Mouse (Mus musculus) erythroblast, embryonic 14.5 days (primary cell): Measurements from ENCODE around the gene Rpp25l.
"Not testable (repeated sequence)": the region's sequence is repeated elsewhere in the genome, so short reads cannot be mapped to it uniquely, and the experiment has no call there.

Experiments
- GATA1 ChIP-seq: IDR thresholded peaks from 2 replicates; pipeline ENCODE4 v1.6.1; 2012; ENCODE audit warnings: low read length, inconsistent platforms, mixed read lengths
- TAL1 ChIP-seq: IDR thresholded peaks from 3 replicates; pipeline ENCODE4 v1.6.1; 2012; ENCODE audit warnings: low read length, inconsistent platforms, mixed read lengths

- TF ChIP-seq GATA1, TAL1: not testable (repeated sequence)
These were observed 16.9 kb downstream of the Rpp25l start for GRCm38 (mm10) chr4:41696452-41696851.
